Mouse (Mus musculus): ENCODE results near the gene Tmed6.

DNA sequence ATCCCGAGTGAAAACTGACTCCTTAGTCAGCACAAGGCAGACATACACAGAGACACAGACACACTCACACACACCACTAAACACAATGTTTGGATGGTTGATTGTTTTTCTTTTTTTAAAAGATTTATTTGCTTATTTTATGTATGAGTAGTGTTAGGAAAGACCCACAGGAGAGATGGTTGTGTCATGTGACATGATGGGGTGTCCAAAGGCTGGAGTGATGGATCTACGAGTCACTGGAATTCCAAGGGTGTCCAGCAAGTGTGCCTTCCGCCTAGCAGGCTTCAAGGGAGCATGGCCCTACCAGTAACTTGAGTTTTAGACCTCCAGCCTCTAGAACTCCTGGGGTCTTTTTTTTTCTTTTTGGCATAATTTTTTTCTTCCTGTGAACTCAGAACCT is 36.1 kb downstream of the Tmed6 start:
- TF ChIP-seq CTCF (IDR thresholded peaks at IDR 0.05; ENCODE audit: low read depth, low read length) (no peak), POLR2A (IDR thresholded peaks at IDR 0.05; ENCODE audit: extremely low read depth, insufficient read depth, low read length) (no peak)

Measured in liver, adult 2 months (tissue).